Mouse (Mus musculus) liver, embryonic 15.5 days (tissue): ENCODE results near the gene Fat2. TPM values are rescaled to one million over a fixed set of nuclear protein-coding genes. Genes with fewer than 3 reads are reported as not detected.

Experiments
- ATAC-seq: fragments of 200-750 bp; cut with Nextera tagmentation; 2 replicates; pipeline ENCODE4 v1.8.0; 2017; ENCODE audit warnings: moderate number of reproducible peaks, mild to moderate bottlenecking, moderate library complexity; ENCODE audit not compliant: insufficient read depth
- H3K27ac ChIP-seq: fragments of 300-500 bp; sonication (generic); replicated peaks from 2 replicates; pipeline ENCODE4 v1.5.1; 2015; ENCODE audit warnings: mild to moderate bottlenecking, inconsistent platforms
- H3K27me3 ChIP-seq: fragments of 300-500 bp; sonication (generic); 2 replicates; pipeline ENCODE4 v1.6.1; 2015; ENCODE audit warnings: mild to moderate bottlenecking, inconsistent platforms
- H3K36me3 ChIP-seq: fragments of 300-500 bp; sonication (generic); replicated peaks from 2 replicates; pipeline ENCODE4 v1.6.1; 2015; ENCODE audit warnings: moderate library complexity, mild to moderate bottlenecking, inconsistent platforms
- H3K4me1 ChIP-seq: fragments of 300-500 bp; sonication (generic); replicated peaks from 2 replicates; pipeline ENCODE4 v1.6.1; 2015; ENCODE audit warnings: inconsistent platforms
- H3K4me2 ChIP-seq: fragments of 300-500 bp; sonication (generic); 2 replicates; pipeline ENCODE4 v1.6.1; 2015; ENCODE audit warnings: moderate library complexity, mild to moderate bottlenecking, inconsistent platforms
- H3K4me3 ChIP-seq: fragments of 300-500 bp; sonication (generic); replicated peaks from 2 replicates; pipeline ENCODE4 v1.5.1; 2015; ENCODE audit warnings: mild to moderate bottlenecking, inconsistent platforms
- H3K9ac ChIP-seq: fragments of 300-500 bp; sonication (generic); 2 replicates; pipeline ENCODE4 v1.6.1; 2015; ENCODE audit warnings: moderate library complexity, mild to moderate bottlenecking, inconsistent platforms
- H3K9me3 ChIP-seq: fragments of 300-500 bp; sonication (generic); replicated peaks from 2 replicates; pipeline ENCODE4 v1.6.1; 2016; ENCODE audit warnings: inconsistent platforms
- WGBS: fragments of 180-500 bp; shearing (Covaris S2); methylation state at CpG from one replicate; pipeline ENCODE4 v1.1.7; 2015; ENCODE audit warnings: mixed read lengths; ENCODE audit not compliant: insufficient replicate concordance; 5-methylcytosine and 5-hydroxymethylcytosine counted together
- polyA plus RNA-seq: library from polyadenylated mRNA; unstranded; fragments of >200 nt; fragmentation: Nextera tagmentation; extraction: Ambion mirVana; gene quantifications from 2 replicates; pipeline ENCODE4 v1.2.1, GENCODE M21; 2015

The Fat2 gene
- polyA plus RNA-seq, 1 experiment from 2014 or later = not detected

DNA sequence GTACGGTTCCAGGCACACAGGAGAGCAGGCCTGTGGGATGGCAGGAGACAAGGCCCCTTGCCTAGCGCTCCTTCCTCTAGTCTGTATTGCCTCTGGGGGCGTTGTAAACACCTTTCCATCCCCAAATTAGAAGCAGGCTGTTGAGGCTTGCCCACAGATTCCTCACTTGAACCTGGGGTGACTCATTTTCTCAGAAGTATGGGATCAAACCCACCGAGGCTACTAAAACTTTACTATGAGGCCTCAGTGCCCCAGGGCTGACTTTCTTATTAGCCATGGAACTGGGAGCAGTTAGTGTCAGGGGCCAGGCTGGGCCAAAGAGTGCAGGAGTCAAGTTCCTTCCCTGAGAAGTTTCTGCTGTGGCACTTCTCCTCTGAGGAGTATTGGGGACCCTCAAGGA lies 28.9 kb upstream of the Fat2 start:
- H3K9ac ChIP-seq = no peak overlapping the region
- H3K4me1 ChIP-seq = no peaks in the 10 kb centered on the region
- no peak overlapping the region for H3K4me3 ChIP-seq
- no peak overlapping the region for H3K4me2 ChIP-seq
- no peaks in the 10 kb centered on the region for H3K9me3 ChIP-seq
- H3K36me3 ChIP-seq = no peaks in the 10 kb centered on the region
- no peak overlapping the region for H3K27ac ChIP-seq
- ATAC-seq = no peak
- H3K27me3 ChIP-seq = no peaks in the 10 kb centered on the region
- 42% methylated on average over 4 of the region's 4 CpGs for WGBS

- H3K4me3 ChIP-seq = no peak overlapping the region
- no peaks in the 10 kb centered on the region for H3K4me1 ChIP-seq
- H3K27me3 ChIP-seq = no peaks in the 10 kb centered on the region
- WGBS = 47% methylated on average over 3 of the region's 3 CpGs
- no peak overlapping the region for H3K4me2 ChIP-seq
- no peaks in the 10 kb centered on the region for H3K36me3 ChIP-seq
- no peak for ATAC-seq
- H3K27ac ChIP-seq = no peak overlapping the region
- H3K9me3 ChIP-seq = no peaks in the 10 kb centered on the region
- H3K9ac ChIP-seq = no peak overlapping the region
These were observed 28.3 kb upstream of the Fat2 start for GRCm38 (mm10) chr11:55364662-55365061.

GRCm38 (mm10) chr11:55358094-55358783 lies 21.9 kb upstream of the Fat2 start:
- WGBS = 58% methylated on average over 15 of the region's 15 CpGs
- ATAC-seq = no peak
- Histone ChIP-seq H3K9ac (no peak overlapping the region), H3K9me3 (no peaks in the 10 kb centered on the region), H3K4me3 (no peak overlapping the region), H3K27ac (no peak overlapping the region), H3K4me1 (no peaks in the 10 kb centered on the region), H3K4me2 (no peak overlapping the region), H3K36me3 (no peaks in the 10 kb centered on the region), H3K27me3 (no peaks in the 10 kb centered on the region)

GRCm38 (mm10) chr11:55356846-55357245 lies 20.5 kb upstream of the Fat2 start:
- H3K9ac ChIP-seq = no peak overlapping the region
- H3K4me1 ChIP-seq = no peaks in the 10 kb centered on the region
- no peak overlapping the region for H3K4me2 ChIP-seq
- H3K27ac ChIP-seq = no peak overlapping the region
- H3K4me3 ChIP-seq = no peak overlapping the region
- no peaks in the 10 kb centered on the region for H3K9me3 ChIP-seq
- WGBS = 78% methylated on average over 2 of the region's 2 CpGs
- ATAC-seq = no peak
- H3K36me3 ChIP-seq = no peaks in the 10 kb centered on the region
- H3K27me3 ChIP-seq = no peaks in the 10 kb centered on the region

- H3K4me3 ChIP-seq = no peak overlapping the region
- 53% methylated on average over 11 of the region's 11 CpGs for WGBS
- no peak overlapping the region for H3K27ac ChIP-seq
- no peaks in the 10 kb centered on the region for H3K36me3 ChIP-seq
- no peak overlapping the region for H3K9ac ChIP-seq
- H3K4me1 ChIP-seq = no peaks in the 10 kb centered on the region
- ATAC-seq = no peak
- no peaks in the 10 kb centered on the region for H3K27me3 ChIP-seq
- no peaks in the 10 kb centered on the region for H3K9me3 ChIP-seq
- H3K4me2 ChIP-seq = no peak overlapping the region
These were observed 5.6 kb upstream of the Fat2 start for GRCm38 (mm10) chr11:55341961-55342371.

DNA sequence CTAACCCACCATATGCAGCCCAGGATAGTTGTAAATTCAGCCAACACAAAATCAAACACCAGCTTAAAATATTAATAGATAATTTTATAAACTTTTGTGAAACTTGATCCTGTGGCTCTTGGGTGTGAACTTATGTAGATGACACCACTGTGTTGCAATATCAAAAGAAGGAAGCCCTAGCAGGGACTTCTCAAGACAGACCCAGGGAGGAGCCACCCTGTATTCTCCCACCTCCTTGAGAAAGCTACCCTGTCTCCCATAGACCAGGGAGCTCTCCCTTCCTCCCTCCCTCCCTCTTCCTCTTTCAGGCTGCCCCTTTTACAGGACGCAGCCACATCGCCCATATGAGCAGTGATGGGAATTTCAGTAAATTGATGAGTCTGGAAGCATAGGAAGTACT lies 4.4 kb upstream of the Fat2 start:
- no peak overlapping the region for H3K4me2 ChIP-seq
- H3K9ac ChIP-seq = no peak overlapping the region
- no peaks in the 10 kb centered on the region; the same call in 1 of the 2 replicates for H3K27me3 ChIP-seq
- H3K9me3 ChIP-seq = no peaks in the 10 kb centered on the region
- H3K27ac ChIP-seq = no peak overlapping the region
- WGBS = 44% methylated on average over 2 of the region's 2 CpGs
- no peak for ATAC-seq
- H3K4me1 ChIP-seq = no peaks in the 10 kb centered on the region
- H3K4me3 ChIP-seq = no peak overlapping the region
- H3K36me3 ChIP-seq = no peaks in the 10 kb centered on the region

DNA sequence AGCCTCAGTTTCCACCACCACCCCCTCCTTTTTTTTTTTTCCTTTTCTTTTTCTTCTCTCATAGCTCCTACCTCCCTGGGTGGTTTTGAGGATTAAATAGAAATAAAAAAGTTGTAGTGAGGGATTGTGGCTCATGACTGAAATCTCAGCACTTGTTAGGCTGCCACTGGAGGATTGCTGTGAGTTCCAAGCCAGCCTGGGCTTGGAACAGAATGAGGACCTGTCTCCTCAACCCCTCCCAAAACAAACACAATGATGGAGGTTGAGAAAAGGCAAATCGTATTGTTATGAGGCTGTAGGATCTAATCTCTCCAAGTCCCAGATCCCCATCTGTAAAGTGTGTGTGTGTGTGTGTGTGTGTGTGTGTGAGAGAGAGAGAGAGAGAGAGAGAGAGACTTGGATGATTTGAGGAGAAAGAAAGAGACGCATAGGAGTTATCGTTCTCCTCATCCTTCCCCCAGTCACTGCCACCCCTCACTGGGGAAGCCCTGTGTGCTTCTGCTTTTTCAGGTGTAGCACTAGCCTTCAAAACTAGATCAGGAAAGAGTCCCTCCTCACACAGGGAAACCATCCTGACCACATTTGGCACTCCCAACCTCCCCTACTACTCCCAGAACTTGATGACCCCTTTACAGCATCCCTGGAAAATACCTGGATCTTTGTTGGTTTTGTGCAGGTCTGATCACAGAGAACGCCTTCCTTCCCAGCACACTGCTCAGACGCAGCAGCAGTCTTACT lies 837 bp upstream of the Fat2 start:
- Histone ChIP-seq H3K36me3 (no peaks in the 10 kb centered on the region), H3K9ac (no peak overlapping the region), H3K4me1 (no peaks in the 10 kb centered on the region), H3K9me3 (no peaks in the 10 kb centered on the region), H3K27ac (no peak overlapping the region), H3K4me3 (no peak overlapping the region), H3K27me3 (no peaks in the 10 kb centered on the region; the same call in 1 of the 2 replicates), H3K4me2 (no peak overlapping the region)
- no peak for ATAC-seq
- WGBS = 43% methylated on average over 5 of the region's 5 CpGs

GRCm38 (mm10) chr11:55335314-55336076 lies 869 bp downstream of the Fat2 start:
- WGBS = 63% methylated on average over 14 of the region's 14 CpGs

GRCm38 (mm10) chr11:55334545-55334944 lies 1.8 kb downstream of the Fat2 start:
- ATAC-seq = no peak
- Histone ChIP-seq H3K36me3 (no peaks in the 10 kb centered on the region), H3K4me1 (no peaks in the 10 kb centered on the region), H3K4me3 (no peak overlapping the region), H3K9me3 (no peaks in the 10 kb centered on the region), H3K27me3 (no peaks in the 10 kb centered on the region; the same call in 1 of the 2 replicates), H3K4me2 (no peak overlapping the region), H3K9ac (no peak overlapping the region), H3K27ac (no peak overlapping the region)
- 64% methylated on average over 4 of the region's 4 CpGs for WGBS

More at GRCm38 (mm10) chr11:55335314-55336076, 869 bp downstream of the Fat2 start:
- Histone ChIP-seq H3K4me1 (no peaks in the 10 kb centered on the region), H3K9ac (no peak overlapping the region), H3K4me2 (no peak overlapping the region), H3K27ac (no peak overlapping the region), H3K9me3 (no peaks in the 10 kb centered on the region), H3K36me3 (no peaks in the 10 kb centered on the region), H3K27me3 (no peaks in the 10 kb centered on the region; the same call in 1 of the 2 replicates), H3K4me3 (no peak overlapping the region)
- ATAC-seq = no peak

- Histone ChIP-seq H3K27ac (no peak overlapping the region), H3K4me3 (no peak overlapping the region), H3K4me1 (no peaks in the 10 kb centered on the region), H3K27me3 (no peaks in the 10 kb centered on the region; the same call in 1 of the 2 replicates), H3K9ac (no peak overlapping the region), H3K9me3 (no peaks in the 10 kb centered on the region), H3K4me2 (no peak overlapping the region), H3K36me3 (no peaks in the 10 kb centered on the region)
- no peak for ATAC-seq
- WGBS = 56% methylated on average over 6 of the region's 6 CpGs
These were observed 2.3 kb downstream of the Fat2 start for GRCm38 (mm10) chr11:55334063-55334462.
